Mouse (Mus musculus) inflammation-experienced regulatory T-cells, adult 6 months (primary cell): Measurements from ENCODE around the gene Gm20388. TPM values are rescaled to one million over a fixed set of nuclear protein-coding genes. Genes with fewer than 3 reads are reported as not detected.

Source experiments
- ATAC-seq: one replicate; pipeline ENCODE4 v1.8.0; 2017
- polyA plus RNA-seq, 3 experiments: library from polyadenylated mRNA; unstranded; fragments of 100-300 nt; shearing (Covaris generic); gene quantifications; one replicate each; pipeline ENCODE4 v1.2.1; 2017

Gm20388 gene
- polyA plus RNA-seq, 3 experiments from 2014 or later: 10.8 to 14.1 (median 11.8) TPM

GRCm38 (mm10) chr8:122679325-122679920 is 2768.8 kb downstream of the Gm20388 start:
- ATAC-seq: no peak

GRCm38 (mm10) chr8:122680171-122680570 is 2769.5 kb downstream of the Gm20388 start:
- ATAC-seq: no peak

- ATAC-seq: no peak
These were observed 2772.2 kb downstream of the Gm20388 start for GRCm38 (mm10) chr8:122682820-122683219.

- no peak for ATAC-seq
These were observed 2774.6 kb downstream of the Gm20388 start for GRCm38 (mm10) chr8:122685097-122685861.

- no peak for ATAC-seq
These were observed 2776.2 kb downstream of the Gm20388 start for GRCm38 (mm10) chr8:122686879-122687278.

GRCm38 (mm10) chr8:122689315-122689714 is 2778.7 kb downstream of the Gm20388 start:
- no peak for ATAC-seq

- ATAC-seq: no peak
These were observed 2780.4 kb downstream of the Gm20388 start for GRCm38 (mm10) chr8:122691018-122691417.

- no peak for ATAC-seq
These were observed 2781.5 kb downstream of the Gm20388 start for GRCm38 (mm10) chr8:122692152-122692551.

- ATAC-seq: no peak
These were observed 2784.9 kb downstream of the Gm20388 start for GRCm38 (mm10) chr8:122695438-122696042.

- ATAC-seq: no peak
These were observed 2786.5 kb downstream of the Gm20388 start for GRCm38 (mm10) chr8:122697181-122697581.

- no peak for ATAC-seq
These were observed 2786.9 kb downstream of the Gm20388 start for GRCm38 (mm10) chr8:122697586-122697985.

GRCm38 (mm10) chr8:122698254-122698768 is 2787.7 kb downstream of the Gm20388 start:
- ATAC-seq: no peak

GRCm38 (mm10) chr8:122699005-122699492 is 2788.4 kb downstream of the Gm20388 start, which contains the start of gene Cbfa2t3:
Gene Cbfa2t3, minus strand, starts transcription at chr8:122699109.
- no peak for ATAC-seq

- no peak for ATAC-seq
These were observed 2790.0 kb downstream of the Gm20388 start for GRCm38 (mm10) chr8:122700628-122701027.

GRCm38 (mm10) chr8:122701441-122702185 is 2791.0 kb downstream of the Gm20388 start:
- ATAC-seq: peak; percentile 71

- ATAC-seq: peak; percentile 38
These were observed 2791.8 kb downstream of the Gm20388 start for GRCm38 (mm10) chr8:122702301-122702941.

GRCm38 (mm10) chr8:122702957-122703356 is 2792.3 kb downstream of the Gm20388 start:
- ATAC-seq: no peak

GRCm38 (mm10) chr8:122704612-122705011 is 2794.0 kb downstream of the Gm20388 start:
- ATAC-seq: peak; percentile 40

GRCm38 (mm10) chr8:122705901-122706561 is 2795.4 kb downstream of the Gm20388 start:
- no peak for ATAC-seq

- no peak for ATAC-seq
These were observed 2796.5 kb downstream of the Gm20388 start for GRCm38 (mm10) chr8:122707184-122707583.
